Mouse (Mus musculus) CH12.LX (cell line): ENCODE results near the gene S100pbp. TPM values are rescaled to one million over a fixed set of nuclear protein-coding genes. Genes with fewer than 3 reads are reported as not detected.

Experiments
- DNase-seq: peaks from one replicate; pipeline ENCODE4 v3.0.0-alpha.2; 2013; ENCODE audit errors: extremely low read depth
- H3K27ac ChIP-seq: 2 replicates; pipeline ENCODE4 v1.5.1; 2012; ENCODE audit warnings: low read depth, mild to moderate bottlenecking, control low read depth, moderate library complexity; ENCODE audit not compliant: insufficient read depth
- H3K27me3 ChIP-seq: replicated peaks from 2 replicates; pipeline ENCODE3; 2012; ENCODE audit warnings: inconsistent platforms
- H3K36me3 ChIP-seq, 2 experiments: replicated peaks in 1 of 2; 2 replicates each; pipeline versions ENCODE3 to v1.6.1; 2012; ENCODE audit warnings: inconsistent platforms in 1 of 2, low read length in 1 of 2, mild to moderate bottlenecking in 1 of 2, mixed read lengths in 1 of 2, moderate library complexity in 1 of 2; ENCODE audit not compliant: control insufficient read depth in 1 of 2, insufficient read depth in 1 of 2
- H3K4me1 ChIP-seq, 2 experiments: 2 replicates each; pipeline ENCODE4 v1.6.1; 2012; ENCODE audit warnings: inconsistent platforms in 1 of 2, moderate library complexity in 1 of 2; ENCODE audit not compliant: insufficient read depth in 2 of 2, control insufficient read depth in 1 of 2
- H3K4me2 ChIP-seq: 2 replicates; pipeline ENCODE4 v1.6.1; 2012; ENCODE audit warnings: low read depth, mild to moderate bottlenecking, control low read depth; ENCODE audit not compliant: poor library complexity, insufficient read depth, severe bottlenecking
- H3K4me3 ChIP-seq, 3 experiments: fragments of 150-350 bp in 1 of 3; sonication (generic) in 1 of 3; replicated peaks in 1 of 3; 2 replicates each; pipeline versions ENCODE3 to v1.5.1; 2011 to 2012; ENCODE audit warnings: low read depth in 2 of 3, low read length in 2 of 3, mild to moderate bottlenecking in 2 of 3, moderate library complexity in 2 of 3, control low read depth in 1 of 3, improper control_type of control experiment in 1 of 3, inconsistent platforms in 1 of 3, mixed read lengths in 1 of 3; ENCODE audit not compliant: poor library complexity in 1 of 3
- H3K79me2 ChIP-seq: replicated peaks from 2 replicates; pipeline ENCODE4 v1.6.1; 2012; ENCODE audit warnings: mild to moderate bottlenecking, moderate library complexity; ENCODE audit not compliant: control insufficient read depth, poor library complexity, insufficient read depth, severe bottlenecking; ENCODE audit errors: extremely low read depth
- H3K9ac ChIP-seq: 2 replicates; pipeline ENCODE4 v1.6.1; 2012; ENCODE audit warnings: low read depth, mild to moderate bottlenecking, control low read depth, moderate library complexity; ENCODE audit not compliant: insufficient read depth
- H3K9me3 ChIP-seq: replicated peaks from 2 replicates; pipeline ENCODE3; 2012; ENCODE audit warnings: low read length, inconsistent platforms, mixed read lengths
- BHLHE40 ChIP-seq: IDR thresholded peaks from 2 replicates; pipeline ENCODE4 v1.6.1; 2011; ENCODE audit warnings: mild to moderate bottlenecking, low read depth, low read length, improper control_type of control experiment
- E2F4 ChIP-seq: IDR thresholded peaks from 2 replicates; pipeline ENCODE4 v1.6.1; 2011; ENCODE audit warnings: low read depth, low read length, improper control_type of control experiment; ENCODE audit not compliant: insufficient replicate concordance
- ELF1 ChIP-seq: IDR thresholded peaks from 2 replicates; pipeline ENCODE4 v1.6.1; 2014; ENCODE audit warnings: low read depth, mild to moderate bottlenecking, inconsistent platforms, low read length, improper control_type of control experiment
- EP300 ChIP-seq: IDR thresholded peaks from 2 replicates; pipeline ENCODE4 v1.6.1; 2011; ENCODE audit warnings: low read length, improper control_type of control experiment
- JUN ChIP-seq: IDR thresholded peaks from 2 replicates; pipeline ENCODE4 v1.6.1; 2011; ENCODE audit warnings: low read depth, mild to moderate bottlenecking, low read length, improper control_type of control experiment, moderate library complexity; ENCODE audit not compliant: insufficient read depth
- JUND ChIP-seq: conservative IDR thresholded peaks from 2 replicates; pipeline ENCODE4 v1.6.1; 2011; ENCODE audit warnings: low read depth, low read length, improper control_type of control experiment
- KAT2A ChIP-seq: IDR thresholded peaks from 2 replicates; pipeline ENCODE4 v1.6.1; 2012; ENCODE audit warnings: low read length, improper control_type of control experiment, inconsistent platforms; ENCODE audit not compliant: insufficient replicate concordance
- MAX ChIP-seq: IDR thresholded peaks from 2 replicates; pipeline ENCODE4 v1.6.1; 2011; ENCODE audit warnings: low read length, improper control_type of control experiment
- MEF2A ChIP-seq: IDR thresholded peaks from 2 replicates; pipeline ENCODE4 v1.6.1; 2014; ENCODE audit warnings: low read depth, mild to moderate bottlenecking, inconsistent platforms, low read length, improper control_type of control experiment, borderline replicate concordance
- MXI1 ChIP-seq: IDR thresholded peaks from 2 replicates; pipeline ENCODE4 v1.6.1; 2011; ENCODE audit warnings: mild to moderate bottlenecking, low read depth, low read length, improper control_type of control experiment
- MYC ChIP-seq: IDR thresholded peaks from 2 replicates; pipeline ENCODE4 v1.6.1; 2011; ENCODE audit warnings: low read depth, mild to moderate bottlenecking, improper control_type of control experiment, low read length
- NELFE ChIP-seq: IDR thresholded peaks from 2 replicates; pipeline ENCODE4 v1.6.1; 2011; ENCODE audit warnings: low read depth, low read length, improper control_type of control experiment
- NRF1 ChIP-seq: IDR thresholded peaks from 2 replicates; pipeline ENCODE4 v1.6.1; 2014; ENCODE audit warnings: low read depth, mild to moderate bottlenecking, inconsistent platforms, low read length, improper control_type of control experiment, moderate library complexity
- POLR2A ChIP-seq: IDR thresholded peaks from 2 replicates; pipeline ENCODE4 v1.6.1; 2011; ENCODE audit warnings: low read depth, mild to moderate bottlenecking, improper control_type of control experiment, low read length
- RAD21 ChIP-seq: IDR thresholded peaks from 2 replicates; pipeline ENCODE4 v1.6.1; 2011; ENCODE audit warnings: low read depth, mild to moderate bottlenecking, low read length, improper control_type of control experiment, moderate library complexity
- TBP ChIP-seq: conservative IDR thresholded peaks from 2 replicates; pipeline ENCODE4 v1.6.1; 2011; ENCODE audit warnings: low read depth, low read length, improper control_type of control experiment
- UBTF ChIP-seq: IDR thresholded peaks from 2 replicates; pipeline ENCODE4 v1.6.1; 2012; ENCODE audit warnings: low read depth, mild to moderate bottlenecking, inconsistent platforms, low read length, improper control_type of control experiment, moderate library complexity
- USF1 ChIP-seq: IDR thresholded peaks from 2 replicates; pipeline ENCODE4 v1.6.1; 2014; ENCODE audit warnings: low read depth, mild to moderate bottlenecking, inconsistent platforms, low read length, improper control_type of control experiment
- ZC3H11A ChIP-seq: IDR thresholded peaks from 2 replicates; pipeline ENCODE4 v1.6.1; 2012; ENCODE audit warnings: low read depth, mild to moderate bottlenecking, inconsistent platforms, low read length, improper control_type of control experiment
- ZKSCAN1 ChIP-seq: IDR thresholded peaks from 2 replicates; pipeline ENCODE4 v1.6.1; 2012; ENCODE audit warnings: low read depth, inconsistent platforms, low read length, improper control_type of control experiment, borderline replicate concordance
- dilution Hi-C: fragments of 300-500 bp; cut with MboI; formaldehyde crosslinking; loops from 2 replicates; pipeline ENCODE4 v1.14.3; 2020; ENCODE audit warnings: low sequenced_read_pairs; ENCODE audit not compliant: extremely low pct_unique_long_range_greater_than_20kb, extremely low pct_ligation_motif_present
- in situ Hi-C: fragments of 300-500 bp; cut with MboI; formaldehyde crosslinking; loops from 3 replicates; pipeline ENCODE4 v1.14.3; 2019; ENCODE audit warnings: low sequenced_read_pairs, low pct_ligation_motif_present, low pct_unique_long_range_greater_than_20kb, mixed read lengths
- polyA plus RNA-seq: library from polyadenylated mRNA; unstranded; fragments of >175 nt; gene quantifications from 2 replicates; pipeline ENCODE4 v1.2.1, GENCODE M21; 2012; ENCODE audit warnings: low read depth; ENCODE audit not compliant: insufficient read length
- total RNA-seq, 2 experiments: library from RNA; depleted of rRNA; stranded (reverse); fragments of 300-350 nt in 1 of 2; fragments of >200 nt in 1 of 2; gene quantifications; 2 replicates each; pipeline ENCODE4 v1.2.3; 2012 to 2014

S100pbp gene
- total and polyA plus RNA-seq, 3 experiments = 22.5 to 43.6 (median 43.6) TPM

DNA sequence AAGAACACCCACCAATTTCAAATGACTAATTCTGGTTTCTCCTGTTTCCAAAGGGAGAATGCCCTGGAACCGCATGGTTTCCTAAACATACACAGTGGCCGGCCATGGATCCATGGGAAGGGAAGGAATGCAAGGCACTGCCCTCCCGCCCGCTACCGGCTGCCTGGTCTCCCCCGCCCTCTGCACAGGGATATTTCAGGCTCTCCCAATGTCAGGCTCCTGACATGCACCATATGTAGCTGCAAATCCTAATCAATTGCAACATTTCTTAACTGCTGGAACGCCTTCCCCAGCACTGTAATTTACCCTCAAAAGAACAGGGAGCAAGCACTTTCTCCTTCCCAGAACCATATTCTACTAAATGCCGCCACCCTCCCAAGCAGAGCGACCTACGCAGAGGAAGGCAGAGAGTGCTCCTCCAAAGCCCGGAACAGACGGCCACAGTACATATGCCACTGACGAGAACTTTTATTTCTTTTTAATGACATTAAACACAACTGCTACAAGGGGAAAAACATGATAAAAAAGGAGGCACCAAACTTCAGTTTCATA lies 41.9 kb downstream of the S100pbp start:
- Histone ChIP-seq H3K4me1 (peaks cover 0 to 4% of the 10 kb centered on the region in 2 experiments; a peak in 1 of 4 replicates), H3K9me3 (no peaks in the 10 kb centered on the region), H3K9ac (no peak overlapping the region), H3K4me3 (no peak overlapping the region), H3K4me2 (no peak overlapping the region), H3K36me3 (peaks cover 34 to 88% of the 10 kb centered on the region in 2 experiments)
- in situ Hi-C loops = no loop called here
- TF ChIP-seq EP300 (no peak), NRF1 (no peak), UBTF (no peak), ZC3H11A (no peak), E2F4 (no peak), POLR2A (no peak), BHLHE40 (no peak), ZKSCAN1 (no peak), TBP (no peak)
- TF ChIP-seq, all 38 proteins: peak for 0
- Histone ChIP-seq H3K27me3 (no peaks in the 10 kb centered on the region), H3K27ac (no peak overlapping the region), H3K79me2 (no peaks in the 10 kb centered on the region)
- dilution Hi-C loops = no loop called here
- no peak for DNase-seq

DNA sequence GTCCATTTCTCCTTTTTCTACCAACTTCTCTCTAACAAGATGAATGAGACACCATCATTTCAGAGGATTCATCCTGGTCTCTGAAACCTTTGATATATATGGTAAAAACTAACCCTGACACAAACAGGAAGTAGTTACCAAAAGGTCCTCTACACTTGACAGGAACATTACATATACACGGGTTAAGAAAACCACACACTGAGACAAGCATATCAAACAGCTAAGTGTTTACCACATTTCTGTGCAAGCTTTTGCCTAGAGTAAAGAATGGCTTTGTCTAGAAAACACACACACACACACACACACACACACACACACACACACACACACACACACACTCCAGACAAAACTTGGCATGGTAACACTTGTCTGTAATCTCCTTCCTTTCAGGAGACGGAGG lies 43.1 kb downstream of the S100pbp start:
- DNase-seq = no peak
- no peaks in the 10 kb centered on the region for H3K27me3 ChIP-seq
- TF ChIP-seq MYC (no peak), JUND (no peak), RAD21 (no peak), ZC3H11A (no peak), MXI1 (no peak), TBP (no peak), MAX (no peak), E2F4 (no peak), JUN (no peak), POLR2A (no peak), USF1 (no peak), MEF2A (no peak), EP300 (no peak), ELF1 (no peak), NELFE (no peak), KAT2A (no peak)
- H3K79me2 ChIP-seq = no peaks in the 10 kb centered on the region
- H3K36me3 ChIP-seq = peaks cover 24 to 84% of the 10 kb centered on the region in 2 experiments
- no peak overlapping the region for H3K4me3 ChIP-seq
- in situ Hi-C loops (no loop called here), dilution Hi-C loops (no loop called here)
- no peak overlapping the region for H3K4me2 ChIP-seq
- H3K4me1 ChIP-seq = peaks cover 0 to 12% of the 10 kb centered on the region in 2 experiments; a peak in 1 of 4 replicates
- H3K27ac ChIP-seq = no peak overlapping the region
- H3K9me3 ChIP-seq = no peaks in the 10 kb centered on the region
- no peak overlapping the region for H3K9ac ChIP-seq
